Mouse (Mus musculus) liver, postnatal 0 days (tissue): ENCODE results near the gene Gm49711. TPM values are rescaled to one million over a fixed set of nuclear protein-coding genes. Genes with fewer than 3 reads are reported as not detected.
A peak's percentile ranks its signal among the peaks of the same experiment; 100 is the strongest.

ENCODE experiments used
- ATAC-seq: fragments of 200-750 bp; cut with Nextera tagmentation; 2 replicates; pipeline ENCODE4 v1.8.0; 2017; ENCODE audit warnings: mild to moderate bottlenecking, moderate library complexity
- DNase-seq: peaks from one replicate; pipeline ENCODE4 v3.0.0-alpha.2; 2016
- H3K27ac ChIP-seq: fragments of 300-500 bp; sonication (generic); 2 replicates; pipeline ENCODE4 v1.5.1; 2014; ENCODE audit warnings: antibody characterized with exemption, moderate library complexity, mild to moderate bottlenecking, low read depth
- H3K27me3 ChIP-seq: fragments of 300-500 bp; sonication (generic); 2 replicates; pipeline ENCODE4 v1.6.1; 2014; ENCODE audit warnings: low read length, control low read depth, mixed read lengths; ENCODE audit not compliant: insufficient read depth
- H3K36me3 ChIP-seq: fragments of 300-500 bp; sonication (generic); replicated peaks from 2 replicates; pipeline ENCODE4 v1.6.1; 2014; ENCODE audit warnings: mild to moderate bottlenecking, control low read depth, low read length, moderate library complexity, mixed read lengths; ENCODE audit not compliant: insufficient read depth
- H3K4me1 ChIP-seq: fragments of 300-500 bp; sonication (generic); 2 replicates; pipeline ENCODE4 v1.6.1; 2014; ENCODE audit warnings: antibody characterized with exemption, mild to moderate bottlenecking, control low read depth; ENCODE audit not compliant: insufficient read depth
- H3K4me2 ChIP-seq: fragments of 300-500 bp; sonication (generic); 2 replicates; pipeline ENCODE4 v1.6.1; 2014; ENCODE audit warnings: low read depth, mild to moderate bottlenecking, low read length, moderate library complexity, mixed read lengths
- H3K4me3 ChIP-seq: fragments of 300-500 bp; sonication (generic); 2 replicates; pipeline ENCODE4 v1.5.1; 2014; ENCODE audit warnings: low read depth, low read length
- H3K9ac ChIP-seq: fragments of 300-500 bp; sonication (generic); replicated peaks from 2 replicates; pipeline ENCODE4 v1.6.1; 2014; ENCODE audit warnings: mild to moderate bottlenecking, moderate library complexity
- H3K9me3 ChIP-seq: fragments of 300-500 bp; sonication (generic); 2 replicates; pipeline ENCODE4 v1.6.1; 2016; ENCODE audit warnings: mild to moderate bottlenecking, control low read depth, low read length, mixed read lengths
- CTCF ChIP-seq: sonication (generic); IDR thresholded peaks from 2 replicates; pipeline ENCODE4 v1.5.1; 2016; ENCODE audit warnings: antibody characterized with exemption, low read depth
- EP300 ChIP-seq: IDR thresholded peaks from 2 replicates; pipeline ENCODE4 v1.6.1; 2016; ENCODE audit warnings: antibody characterized with exemption, low read depth, mild to moderate bottlenecking
- WGBS: fragments of 180-500 bp; shearing (Covaris S2); extraction: QIAGEN DNeasy Blood & Tissue Kit; methylation state at CpG from one replicate; pipeline ENCODE4 v1.1.7; 2014; ENCODE audit not compliant: insufficient replicate concordance; 5-methylcytosine and 5-hydroxymethylcytosine counted together
- polyA plus RNA-seq: library from polyadenylated mRNA; unstranded; fragments of >200 nt; fragmentation: Nextera tagmentation; extraction: Ambion mirVana; gene quantifications from 2 replicates; pipeline ENCODE4 v1.2.1, GENCODE M21; 2015

Gene Gm49711
- polyA plus RNA-seq, 1 experiment from 2014 or later = not detected

- H3K4me2 ChIP-seq = no peak overlapping the region
- no peaks in the 10 kb centered on the region for H3K36me3 ChIP-seq
- no peaks in the 10 kb centered on the region; the same call in 1 of the 2 replicates for H3K9me3 ChIP-seq
- H3K27ac ChIP-seq = no peak overlapping the region
- no peak overlapping the region for H3K9ac ChIP-seq
- no peaks in the 10 kb centered on the region for H3K27me3 ChIP-seq
- ATAC-seq (no peak), DNase-seq (no peak)
- no peak overlapping the region for H3K4me3 ChIP-seq
- TF ChIP-seq CTCF = no peak
- TF ChIP-seq EP300 = no peak
- WGBS = 60% methylated on average over 4 of the region's 4 CpGs
- H3K4me1 ChIP-seq = peaks cover 5% of the 10 kb centered on the region
Observed at GRCm38 (mm10) chr16:92163545-92163944, 105.4 kb downstream of the Gm49711 start.

- H3K4me1 ChIP-seq = no peaks in the 10 kb centered on the region
- WGBS = 88% methylated on average over 1 of the region's 1 CpGs
- H3K36me3 ChIP-seq = no peaks in the 10 kb centered on the region
- DNase-seq = no peak
- no peak for TF ChIP-seq EP300
- TF ChIP-seq CTCF = no peak
- H3K9me3 ChIP-seq = no peaks in the 10 kb centered on the region
- H3K27me3 ChIP-seq = no peaks in the 10 kb centered on the region
- H3K4me3 ChIP-seq = no peak overlapping the region
- no peak for ATAC-seq
- H3K9ac ChIP-seq = no peak overlapping the region
- no peak overlapping the region for H3K27ac ChIP-seq
- no peak overlapping the region for H3K4me2 ChIP-seq
Observed at GRCm38 (mm10) chr16:92176052-92176451, 117.9 kb downstream of the Gm49711 start.

GRCm38 (mm10) chr16:92177718-92178117 lies 119.6 kb downstream of the Gm49711 start:
- no peak overlapping the region for H3K4me2 ChIP-seq
- TF ChIP-seq EP300 (no peak), CTCF (peak; percentile 26; the same call in 1 of the 2 replicates)
- H3K9me3 ChIP-seq = no peaks in the 10 kb centered on the region
- H3K27ac ChIP-seq = no peak overlapping the region
- H3K4me1 ChIP-seq = no peaks in the 10 kb centered on the region; the same call in 1 of the 2 replicates
- H3K27me3 ChIP-seq = no peaks in the 10 kb centered on the region
- no peak for ATAC-seq
- WGBS = 88% methylated on average over 1 of the region's 1 CpGs
- no peaks in the 10 kb centered on the region for H3K36me3 ChIP-seq
- H3K4me3 ChIP-seq = no peak overlapping the region
- no peak for DNase-seq
- H3K9ac ChIP-seq = no peak overlapping the region

- DNase-seq (no peak), ATAC-seq (no peak)
- Histone ChIP-seq H3K4me2 (no peak overlapping the region), H3K9ac (no peak overlapping the region), H3K4me1 (no peaks in the 10 kb centered on the region; the same call in none of the 2 replicates), H3K27me3 (no peaks in the 10 kb centered on the region), H3K4me3 (no peak overlapping the region), H3K9me3 (no peaks in the 10 kb centered on the region), H3K27ac (no peak overlapping the region), H3K36me3 (no peaks in the 10 kb centered on the region)
- no peak for TF ChIP-seq CTCF
- TF ChIP-seq EP300 = no peak
- 74% methylated on average over 8 of the region's 8 CpGs for WGBS
Observed at GRCm38 (mm10) chr16:92179306-92179705, 121.2 kb downstream of the Gm49711 start.

GRCm38 (mm10) chr16:92183477-92183876 lies 125.4 kb downstream of the Gm49711 start:
- H3K27me3 ChIP-seq = no peaks in the 10 kb centered on the region
- H3K4me3 ChIP-seq = no peak overlapping the region
- peak; percentile 36 for DNase-seq
- 46% methylated on average over 4 of the region's 4 CpGs for WGBS
- TF ChIP-seq CTCF = no peak
- peak; percentile 48 for TF ChIP-seq EP300
- H3K4me2 ChIP-seq = no peak overlapping the region
- H3K9me3 ChIP-seq = no peaks in the 10 kb centered on the region
- peak overlapping the region; percentile 66 for H3K27ac ChIP-seq
- H3K4me1 ChIP-seq = no peaks in the 10 kb centered on the region; the same call in none of the 2 replicates
- no peaks in the 10 kb centered on the region for H3K36me3 ChIP-seq
- no peak overlapping the region for H3K9ac ChIP-seq
- ATAC-seq = peak; percentile 93

- ATAC-seq (no peak), DNase-seq (no peak)
- Histone ChIP-seq H3K9ac (no peak overlapping the region), H3K4me3 (no peak overlapping the region), H3K27ac (no peak overlapping the region), H3K27me3 (no peaks in the 10 kb centered on the region), H3K36me3 (no peaks in the 10 kb centered on the region), H3K4me1 (no peaks in the 10 kb centered on the region), H3K4me2 (no peak overlapping the region), H3K9me3 (peaks cover 4% of the 10 kb centered on the region; the same call in 1 of the 2 replicates)
- TF ChIP-seq EP300 = no peak
- no peak for TF ChIP-seq CTCF
Observed at GRCm38 (mm10) chr16:92190603-92191002, 132.5 kb downstream of the Gm49711 start.

GRCm38 (mm10) chr16:92195094-92195493 lies 137.0 kb downstream of the Gm49711 start:
- Histone ChIP-seq H3K4me3 (no peak overlapping the region), H3K27ac (no peak overlapping the region), H3K9ac (no peak overlapping the region), H3K36me3 (no peaks in the 10 kb centered on the region), H3K4me1 (no peaks in the 10 kb centered on the region), H3K9me3 (peaks cover 4% of the 10 kb centered on the region; the same call in 1 of the 2 replicates), H3K27me3 (no peaks in the 10 kb centered on the region), H3K4me2 (no peak overlapping the region)
- no peak for ATAC-seq
- WGBS = 78% methylated on average over 6 of the region's 6 CpGs
- DNase-seq = no peak
- TF ChIP-seq EP300 (no peak), CTCF (no peak)
